Mouse (Mus musculus) liver, adult (tissue): ENCODE data around the gene Trp53bp1.

Source experiments
- GATA4 ChIP-seq: IDR thresholded peaks from 2 replicates; pipeline ENCODE4 v1.6.1; 2014; ENCODE audit warnings: mild to moderate bottlenecking, low read length; ENCODE audit not compliant: insufficient replicate concordance

The Trp53bp1 gene

GRCm38 (mm10) chr2:121288901-121289729 is 17.9 kb upstream of the Trp53bp1 start, which contains the start of gene Map1a:
Map1a (plus strand) TSS chr2:121289600.
- no peak for TF ChIP-seq GATA4

- TF ChIP-seq GATA4: no peak
These were observed 16.6 kb upstream of the Trp53bp1 start for GRCm38 (mm10) chr2:121287850-121288249.

GRCm38 (mm10) chr2:121271928-121272516 is 815 bp upstream of the Trp53bp1 start:
- TF ChIP-seq GATA4: no peak

- no peak for TF ChIP-seq GATA4
These were observed 529 bp downstream of the Trp53bp1 start for GRCm38 (mm10) chr2:121270521-121271235.

GRCm38 (mm10) chr2:121268446-121268845 is 2.8 kb downstream of the Trp53bp1 start:
- TF ChIP-seq GATA4: no peak

GRCm38 (mm10) chr2:121249758-121250157 is 21.4 kb downstream of the Trp53bp1 start:
- no peak for TF ChIP-seq GATA4

GRCm38 (mm10) chr2:121244099-121244498 is 27.1 kb downstream of the Trp53bp1 start:
- no peak for TF ChIP-seq GATA4

GRCm38 (mm10) chr2:121239426-121239825 is 31.8 kb downstream of the Trp53bp1 start:
- no peak for TF ChIP-seq GATA4

- TF ChIP-seq GATA4: no peak
These were observed 35.6 kb downstream of the Trp53bp1 start for GRCm38 (mm10) chr2:121235460-121236072.

- TF ChIP-seq GATA4: no peak
These were observed 43.1 kb downstream of the Trp53bp1 start for GRCm38 (mm10) chr2:121228135-121228534.

GRCm38 (mm10) chr2:121223010-121223409 is 48.2 kb downstream of the Trp53bp1 start:
- TF ChIP-seq GATA4: no peak

GRCm38 (mm10) chr2:121219994-121220393 is 51.2 kb downstream of the Trp53bp1 start:
- TF ChIP-seq GATA4: no peak

- TF ChIP-seq GATA4: no peak
These were observed 52.0 kb downstream of the Trp53bp1 start for GRCm38 (mm10) chr2:121219177-121219576.

GRCm38 (mm10) chr2:121214491-121214890 is 56.7 kb downstream of the Trp53bp1 start:
- TF ChIP-seq GATA4: no peak

- no peak for TF ChIP-seq GATA4
These were observed 64.7 kb downstream of the Trp53bp1 start for GRCm38 (mm10) chr2:121206541-121206940.
